Mouse (Mus musculus): ENCODE data around the gene Card11.
A peak's percentile ranks its signal among the peaks of the same experiment; 100 is the strongest.

Gene Card11

DNA sequence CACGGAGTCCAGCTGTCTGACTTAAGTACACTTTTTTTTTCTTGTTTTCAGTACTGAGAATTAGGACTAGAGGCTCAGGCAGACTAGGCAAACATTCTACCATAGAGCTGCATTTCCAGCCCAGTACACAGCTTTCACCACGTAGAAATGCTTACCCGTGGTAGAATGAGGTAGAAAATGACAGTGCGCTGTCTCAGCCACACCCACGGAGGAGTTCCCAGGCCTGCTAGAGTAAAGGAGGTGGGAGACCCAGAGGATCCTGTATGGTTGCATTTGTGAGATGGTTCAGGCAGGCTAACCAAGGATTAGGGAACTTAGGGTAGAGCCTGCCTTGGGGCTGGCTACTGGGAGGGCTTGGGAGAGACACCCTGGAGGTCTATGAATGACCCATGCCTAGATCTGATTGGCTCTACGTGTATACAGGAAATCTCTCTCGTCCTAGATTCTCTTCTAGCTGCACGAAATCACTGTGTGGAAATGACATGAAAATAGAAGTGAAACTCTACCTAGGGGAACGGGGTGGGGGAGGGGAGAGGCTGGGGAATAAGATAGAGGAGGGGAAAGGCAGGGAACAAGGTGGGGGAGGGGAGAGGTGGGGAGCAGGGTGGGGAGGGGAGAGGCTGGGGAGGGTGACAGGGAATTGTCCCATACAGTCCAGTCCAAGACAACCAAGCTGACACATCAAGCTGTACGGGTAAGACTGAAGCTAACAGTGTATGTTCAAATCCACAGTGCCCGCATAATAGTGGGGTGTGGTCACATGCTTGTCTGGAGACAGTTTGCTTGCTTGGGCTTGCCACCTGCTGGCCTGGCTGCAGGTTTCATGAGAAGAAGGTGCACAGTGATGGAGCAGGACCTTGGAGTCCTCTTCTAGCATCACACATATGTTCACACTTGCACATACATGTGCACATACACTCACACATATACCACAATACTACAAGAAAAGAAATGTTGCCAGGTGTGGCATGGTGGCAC lies 8.0 kb downstream of the Card11 start:
- DNase-seq (ENCODE audit: low spot score): no peak

DNA sequence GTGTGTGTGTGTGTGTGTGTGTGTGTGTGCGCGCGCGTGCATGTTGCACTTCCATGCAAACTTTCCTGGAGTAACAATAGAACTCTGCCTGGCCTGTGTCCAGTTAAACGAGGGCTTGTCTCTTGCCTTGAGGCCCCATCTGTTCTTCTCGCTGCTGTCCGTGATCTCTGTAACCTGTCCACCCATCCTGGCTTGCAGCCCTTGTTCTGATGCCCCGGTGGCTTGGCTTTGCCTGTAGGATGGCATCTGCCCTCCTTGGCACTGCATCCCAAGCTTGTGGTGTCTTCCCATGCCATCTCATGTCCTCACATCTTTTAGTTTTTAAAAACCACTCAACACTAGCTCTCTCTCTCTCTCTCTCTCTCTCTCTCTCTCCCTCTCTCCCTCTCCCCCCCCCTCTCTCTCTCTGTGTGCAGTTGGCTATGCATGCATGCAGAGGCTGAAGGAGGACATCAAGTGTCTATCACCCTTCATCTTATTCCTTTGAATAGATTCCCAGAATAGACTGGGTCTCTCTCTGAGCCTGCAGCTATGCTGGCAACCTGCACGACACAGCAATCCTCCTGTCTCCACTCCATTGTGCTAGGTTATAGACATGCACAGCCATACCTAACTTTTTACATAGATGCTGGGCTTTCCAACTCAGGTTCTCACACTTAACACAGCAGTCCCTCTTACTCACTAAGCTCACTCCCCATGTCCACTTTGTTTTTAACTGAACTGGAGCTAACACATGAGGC lies 14.9 kb downstream of the Card11 start:
- no peak for DNase-seq (ENCODE audit: low spot score)

DNA sequence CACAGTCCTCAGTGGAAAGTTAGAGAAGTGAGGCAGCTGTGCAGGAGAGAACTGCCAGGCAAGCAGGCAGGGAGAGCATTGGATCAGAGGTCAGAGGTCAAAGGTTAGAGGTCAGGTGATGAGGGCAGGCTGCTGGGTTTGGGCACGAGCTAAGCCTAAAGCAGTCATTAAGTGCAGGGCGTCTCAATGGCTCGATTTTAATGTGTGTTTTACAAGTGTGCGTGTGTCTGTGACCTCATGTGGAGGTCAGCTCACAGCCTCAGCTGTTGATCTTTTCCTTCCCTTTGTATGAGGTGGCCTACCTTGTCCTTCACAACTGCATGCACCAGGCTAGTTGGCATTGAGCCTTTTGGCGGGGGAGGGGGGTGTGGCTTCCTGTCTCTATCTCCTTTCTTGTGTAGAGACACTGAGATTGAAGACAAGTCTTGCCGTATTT lies 19.0 kb downstream of the Card11 start:
- DNase-seq (ENCODE audit: low spot score): no peak

DNA sequence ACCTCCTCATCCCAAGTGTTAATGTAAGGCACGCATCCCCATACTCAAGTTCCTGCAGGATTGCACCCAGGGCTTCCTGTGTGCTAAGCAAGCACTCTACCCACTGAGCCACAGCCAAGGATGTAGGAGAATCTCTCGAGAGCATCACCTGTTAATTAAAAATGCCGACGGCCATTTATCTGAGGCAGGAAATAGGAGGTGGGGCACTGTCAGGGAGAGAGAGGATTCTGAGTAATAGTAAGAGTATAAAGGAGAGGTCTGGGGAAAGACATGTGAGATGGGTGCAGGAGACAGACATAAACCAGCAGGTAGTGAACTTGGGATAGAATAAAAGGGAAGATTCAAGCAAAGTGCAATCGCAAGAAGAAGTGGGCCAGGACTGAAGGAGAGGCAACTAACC lies 19.6 kb downstream of the Card11 start:
- DNase-seq (ENCODE audit: low spot score): no peak

DNA sequence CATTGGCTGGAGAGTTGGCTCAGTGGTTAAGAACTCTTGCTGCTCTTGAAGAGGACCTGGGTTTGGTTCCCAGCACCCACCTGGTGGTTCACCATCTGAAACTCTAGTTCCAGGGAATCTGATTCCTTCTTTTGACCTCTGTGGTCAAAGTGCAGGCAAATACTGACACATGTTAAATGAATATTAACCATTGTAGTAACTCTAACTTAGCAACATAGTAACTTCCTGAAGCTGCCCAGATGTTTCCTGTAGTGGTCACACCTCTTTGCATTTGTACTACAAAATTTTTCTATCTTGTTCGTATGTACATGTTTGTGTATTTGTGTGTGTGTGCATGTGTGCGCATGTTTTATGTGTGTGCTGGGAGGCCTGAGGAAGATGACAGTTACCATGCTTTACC lies 20.3 kb downstream of the Card11 start:
- DNase-seq (ENCODE audit: low spot score): no peak

DNA sequence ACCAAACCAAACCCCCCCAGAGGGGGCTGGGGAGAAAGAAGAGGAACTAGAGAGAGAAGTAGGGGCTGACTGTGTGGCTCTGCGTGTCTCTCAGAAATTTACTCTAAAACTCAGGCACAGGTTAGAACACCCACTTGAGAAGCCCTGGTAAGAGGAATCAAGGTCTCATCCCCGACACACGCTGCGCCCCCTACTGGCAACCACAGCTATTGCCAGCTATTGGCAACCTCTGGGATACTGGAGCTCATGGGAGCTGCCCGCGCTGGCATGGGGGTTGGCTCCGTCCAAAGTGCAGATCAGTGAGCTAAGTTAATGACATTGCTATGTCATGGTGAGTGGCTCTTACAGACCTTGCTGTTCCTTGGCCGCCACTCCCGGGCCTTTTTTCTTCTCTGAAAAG lies 37.4 kb downstream of the Card11 start:
- no peak for DNase-seq (ENCODE audit: low spot score)

DNA sequence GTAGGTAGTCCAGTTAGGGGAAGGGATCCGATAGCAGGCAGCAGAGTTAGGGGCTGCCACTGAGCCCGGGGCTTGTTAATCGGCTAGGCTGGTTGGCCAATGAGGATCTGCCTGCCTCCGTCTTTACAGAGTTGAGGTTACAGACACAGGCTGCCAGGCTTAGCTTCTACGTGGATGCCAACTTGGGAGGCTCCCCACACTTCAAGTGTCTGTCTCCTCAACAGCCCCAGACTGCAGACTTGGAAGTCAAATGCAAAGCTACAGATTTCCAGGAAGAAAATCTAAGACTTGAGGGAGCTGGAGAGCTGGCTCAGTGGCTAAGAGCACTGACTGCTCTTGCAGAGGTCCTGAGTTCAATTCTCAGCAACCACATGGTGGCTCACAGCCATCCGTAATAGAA lies 39.6 kb downstream of the Card11 start:
- DNase-seq (ENCODE audit: low spot score): no peak

DNA sequence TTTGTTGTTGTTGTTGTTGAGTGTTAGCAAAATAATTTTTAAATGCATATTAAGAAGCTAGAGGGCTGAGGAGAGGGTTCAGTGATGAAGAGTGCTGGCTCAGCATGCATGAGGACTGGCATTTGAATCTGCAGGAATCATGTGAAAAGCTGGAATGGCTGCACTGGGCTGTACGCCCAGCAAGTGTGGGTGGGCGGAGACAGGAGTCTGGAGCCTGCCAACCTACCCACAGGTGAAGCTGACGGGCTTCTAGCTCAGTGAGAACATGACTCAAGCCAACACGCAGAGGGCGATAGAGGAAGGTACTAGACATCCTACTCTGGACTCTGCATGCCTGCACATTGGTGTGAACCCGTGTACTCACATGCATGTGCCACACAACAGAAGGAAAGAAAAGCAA lies 41.2 kb downstream of the Card11 start:
- no peak for DNase-seq (ENCODE audit: low spot score)

DNA sequence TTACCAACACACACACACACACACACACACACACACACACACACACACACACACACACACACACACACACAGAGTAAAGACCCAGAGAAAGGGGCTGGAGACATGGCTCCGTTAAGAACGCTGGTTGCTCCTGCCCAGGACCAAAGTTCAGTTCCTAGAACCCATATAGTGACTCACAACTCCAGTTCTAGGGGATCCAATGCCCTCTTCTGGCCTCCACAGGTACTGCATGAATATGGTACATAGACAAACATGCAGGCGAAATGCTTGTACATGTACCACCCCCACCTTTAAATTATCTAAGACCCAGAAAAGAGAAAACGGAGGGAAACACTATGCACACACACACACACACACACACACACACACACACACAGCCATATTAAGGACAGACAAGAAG lies 43.3 kb downstream of the Card11 start:
- DNase-seq (ENCODE audit: low spot score): no peak

DNA sequence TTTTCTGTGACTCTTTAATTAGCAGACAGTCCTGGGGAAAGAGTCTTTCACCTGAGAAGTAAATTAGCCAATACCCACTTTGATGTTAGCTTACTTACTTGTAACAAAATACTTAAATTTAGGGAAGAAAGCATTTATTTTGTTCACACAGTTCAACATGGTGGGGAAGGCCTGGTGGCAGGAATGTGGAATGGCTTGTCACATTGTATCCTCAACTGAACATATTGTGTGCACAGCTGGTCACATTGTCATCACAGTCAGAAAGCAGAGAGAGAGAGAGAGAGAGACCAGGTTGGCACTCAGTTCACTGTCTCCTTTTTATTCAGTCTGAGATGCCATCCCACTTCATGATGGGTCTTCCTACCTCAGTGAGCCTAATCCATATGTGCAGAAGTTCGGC lies 44.7 kb downstream of the Card11 start:
- peak; percentile 35 for DNase-seq (ENCODE audit: low spot score)

DNA sequence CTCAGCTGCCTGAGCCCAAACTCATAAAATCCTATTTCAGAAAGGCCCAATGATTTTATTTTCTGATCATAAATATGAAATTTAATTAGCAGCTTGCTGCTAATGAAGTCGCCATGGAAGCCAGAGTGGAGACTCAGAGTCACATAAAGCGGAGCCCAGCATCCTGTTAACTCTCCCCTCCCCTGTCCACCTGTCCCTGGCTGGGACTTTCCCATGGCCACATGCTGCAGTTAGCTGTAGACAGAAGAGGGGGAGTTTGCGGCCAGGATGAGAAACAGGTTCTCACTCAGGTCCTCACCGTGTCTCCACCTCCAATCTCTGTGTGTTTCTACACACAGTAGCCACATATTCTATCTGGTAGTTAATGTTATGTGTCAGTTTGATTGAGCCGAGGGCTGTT lies 48.6 kb downstream of the Card11 start:
- DNase-seq (ENCODE audit: low spot score): no peak

DNA sequence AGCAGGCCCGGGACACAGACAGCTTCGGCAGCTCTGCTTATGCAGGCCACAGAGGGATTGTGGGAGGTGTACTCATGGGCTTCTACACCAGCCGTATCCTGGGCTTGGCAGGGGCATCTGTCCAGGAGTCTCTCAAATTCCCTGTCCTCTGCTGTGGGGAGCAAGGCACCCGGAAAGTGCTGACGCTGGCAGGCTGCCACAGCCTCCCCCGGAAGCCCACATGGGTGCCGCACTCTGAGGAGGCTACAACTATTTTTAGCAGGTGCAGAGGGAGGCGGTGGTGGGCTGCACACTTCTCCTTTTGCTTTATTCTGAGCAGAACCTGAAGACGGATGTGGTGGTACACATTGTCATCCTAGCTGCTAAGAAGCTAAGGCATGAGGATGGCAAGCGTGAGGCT lies 52.4 kb downstream of the Card11 start:
- DNase-seq (ENCODE audit: low spot score): peak; percentile 44

DNA sequence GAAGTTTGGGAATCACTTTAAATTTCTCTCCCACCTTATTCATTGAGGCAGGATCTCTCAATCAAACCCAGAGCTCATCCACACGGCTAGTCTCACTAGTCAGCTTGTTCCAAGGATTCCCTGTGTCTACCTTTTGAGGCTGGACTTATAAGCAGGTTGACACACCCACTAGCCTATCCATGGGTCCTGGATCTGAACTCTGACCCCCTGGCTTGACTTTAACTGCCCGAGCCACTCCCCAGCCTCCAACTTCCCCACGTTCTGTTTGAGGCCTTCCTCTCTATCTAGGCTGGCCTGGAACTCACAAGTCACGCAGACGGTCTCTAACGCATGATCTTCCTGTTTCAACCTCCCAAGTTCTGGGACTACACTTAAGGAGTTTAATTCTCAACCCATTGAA lies 54.3 kb downstream of the Card11 start:
- no peak for DNase-seq (ENCODE audit: low spot score)

DNA sequence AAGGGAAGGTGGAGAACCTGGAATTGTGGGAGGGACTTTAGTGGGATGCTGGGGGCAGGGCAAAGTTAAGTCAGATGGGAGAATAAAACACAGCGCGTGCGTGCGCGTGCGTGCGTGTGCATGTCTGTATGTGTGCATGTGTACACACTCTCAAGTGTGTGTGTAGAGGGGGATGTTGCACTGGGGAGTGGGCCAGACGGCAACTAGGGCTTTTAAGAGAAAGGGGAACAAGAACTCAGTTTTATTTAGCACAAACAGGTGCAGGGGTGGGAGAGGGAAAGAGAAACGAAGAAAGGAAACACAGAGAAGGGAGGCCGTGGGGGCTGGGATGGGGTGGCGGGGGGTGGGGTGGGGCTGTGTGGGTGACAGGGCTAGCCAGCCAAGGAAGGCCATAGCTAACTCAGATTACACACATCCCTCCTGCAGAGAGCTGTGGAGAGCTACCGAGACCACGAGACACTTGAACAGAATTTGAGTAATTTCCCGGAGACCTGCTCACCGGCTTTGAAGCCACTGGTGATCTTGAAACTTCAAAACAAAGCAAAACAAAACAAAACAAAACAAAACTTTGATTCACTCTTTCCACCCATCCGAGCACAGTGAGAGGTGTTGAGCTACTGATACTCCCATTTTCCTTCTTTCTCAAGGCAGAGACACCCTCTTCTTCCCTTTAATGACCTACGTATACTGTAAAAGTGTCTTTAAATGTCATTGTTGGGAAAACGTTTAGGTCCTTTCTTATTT lies 55.8 kb downstream of the Card11 start:
- no peak for DNase-seq (ENCODE audit: low spot score)

DNA sequence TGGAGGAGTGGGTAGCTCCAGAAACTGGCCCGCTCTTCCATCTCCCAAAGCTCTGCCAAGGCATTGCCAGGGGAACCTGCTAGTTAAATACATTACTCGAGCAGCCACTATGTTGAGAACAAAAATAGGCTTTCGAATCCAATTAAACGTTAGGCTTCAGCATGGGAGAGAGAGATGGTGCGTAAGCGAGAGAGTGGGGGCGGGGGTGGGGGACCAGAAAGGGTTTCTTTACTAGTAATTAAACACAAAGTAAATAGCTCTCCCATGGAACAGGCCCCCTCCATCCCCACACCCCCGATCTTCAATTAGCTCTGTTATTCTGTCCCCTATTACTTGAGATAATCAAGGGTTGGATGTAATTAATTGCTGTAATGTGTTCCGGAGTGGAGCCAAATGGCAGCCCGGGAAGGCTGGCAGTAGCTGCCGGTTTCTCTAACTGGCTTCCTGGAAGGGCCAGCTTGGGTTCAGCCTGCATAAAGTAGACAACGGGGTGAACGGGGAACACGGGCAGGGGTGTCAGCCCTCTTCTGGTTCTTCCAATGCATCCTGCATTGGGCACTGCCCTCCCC lies 59.4 kb downstream of the Card11 start:
- peak; percentile 33 for DNase-seq (ENCODE audit: low spot score)

DNA sequence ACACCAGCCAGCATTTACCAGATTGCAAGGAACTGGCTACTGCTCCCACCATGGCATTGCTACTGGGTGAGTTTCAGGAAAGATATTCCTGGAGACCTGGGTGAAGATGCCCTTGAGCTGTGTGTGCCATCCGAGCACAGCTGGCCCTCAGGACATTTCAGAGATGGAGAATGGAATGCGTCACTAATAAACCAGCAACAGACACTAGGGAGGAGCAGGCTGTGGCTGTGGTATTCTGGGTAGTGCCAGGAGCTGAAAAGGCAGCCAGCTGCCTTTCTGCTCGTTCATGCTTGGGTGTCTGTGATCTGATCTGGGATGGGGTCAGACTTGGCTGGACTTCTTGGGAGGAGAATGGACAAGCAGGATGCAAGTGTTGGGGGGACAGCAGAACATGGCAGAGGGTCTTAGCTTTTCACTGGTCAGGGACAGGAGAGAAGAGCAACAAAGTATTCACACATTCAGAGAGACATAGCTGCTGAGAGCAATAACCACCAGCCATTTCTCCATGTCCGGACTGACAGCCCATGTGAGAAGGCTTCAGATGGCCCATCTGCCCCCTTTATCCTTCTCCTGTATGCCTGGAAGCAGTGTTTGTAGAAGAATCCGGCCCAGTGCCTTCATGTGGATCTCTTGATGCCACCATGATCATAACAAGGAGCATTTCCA lies 60.0 kb downstream of the Card11 start:
- no peak for DNase-seq (ENCODE audit: low spot score)

DNA sequence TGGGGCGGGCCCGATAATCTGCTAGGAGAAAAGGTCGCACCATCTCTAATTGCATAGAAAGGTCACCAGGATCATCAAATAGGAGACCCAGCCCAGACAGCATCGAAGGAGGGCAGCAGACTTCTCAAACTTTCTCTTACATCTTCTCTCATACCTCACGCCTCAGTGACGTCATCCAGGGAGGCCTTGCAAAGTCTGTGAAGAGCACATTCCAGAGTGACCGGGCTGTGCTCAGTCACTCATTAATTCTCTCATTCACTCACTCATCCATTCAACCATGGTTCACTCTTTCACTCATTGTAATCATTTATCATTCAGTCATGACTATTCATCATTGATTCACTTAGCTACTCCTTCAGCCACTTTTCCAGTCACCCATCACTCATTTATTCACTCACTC lies 63.6 kb downstream of the Card11 start:
- no peak for DNase-seq (ENCODE audit: low spot score)

DNA sequence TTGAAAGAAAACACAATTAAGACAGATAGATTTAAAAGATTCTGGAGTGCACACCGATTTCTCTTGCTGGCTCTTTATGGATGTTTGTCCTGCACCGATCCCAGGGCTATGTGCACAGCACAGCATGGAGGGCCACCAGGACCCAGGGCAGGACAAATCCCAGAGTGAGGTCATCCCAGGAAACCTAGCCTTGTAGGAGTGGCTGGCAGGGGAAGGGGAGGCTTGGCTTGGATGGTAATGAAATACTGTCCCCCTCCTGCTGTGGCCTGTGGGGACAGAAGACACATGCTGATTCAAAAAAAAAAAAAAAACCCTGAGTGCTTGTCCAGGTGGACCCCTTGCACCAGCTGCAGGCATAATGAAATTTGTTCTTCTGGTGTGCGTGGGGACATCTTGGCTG lies 64.5 kb downstream of the Card11 start:
- DNase-seq (ENCODE audit: low spot score): no peak

DNA sequence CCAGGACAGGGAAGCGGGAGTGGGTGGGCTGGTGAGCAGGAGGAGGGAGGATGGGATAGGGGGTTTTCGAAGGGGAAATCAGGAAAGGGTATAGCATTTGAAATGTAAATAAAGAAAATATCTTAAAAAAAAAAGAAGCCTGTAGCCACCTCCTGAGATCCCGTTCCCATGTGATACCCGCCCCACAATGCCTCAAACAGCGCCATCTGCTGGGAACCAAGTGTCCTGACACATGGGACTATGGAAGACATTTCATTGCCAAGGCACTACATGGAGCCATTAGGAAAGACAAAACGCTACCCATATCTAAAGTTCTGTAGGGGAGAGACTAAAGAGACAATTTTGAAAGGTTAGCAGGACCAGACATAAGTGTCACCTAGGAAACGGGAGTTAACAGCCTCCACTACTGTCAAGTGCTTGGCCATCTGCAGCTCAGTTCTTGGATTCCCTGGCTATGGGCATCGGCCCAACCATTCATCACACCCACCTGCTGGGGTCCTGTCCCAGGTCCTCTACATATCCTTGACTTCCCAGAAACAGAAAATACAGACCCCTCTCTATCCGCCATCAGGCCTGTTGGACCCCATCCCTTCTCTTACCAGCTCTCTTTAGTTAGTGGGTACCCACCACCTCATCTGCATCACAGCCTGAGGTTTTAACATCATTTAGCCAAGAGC lies 65.6 kb downstream of the Card11 start:
- DNase-seq (ENCODE audit: low spot score): no peak

DNA sequence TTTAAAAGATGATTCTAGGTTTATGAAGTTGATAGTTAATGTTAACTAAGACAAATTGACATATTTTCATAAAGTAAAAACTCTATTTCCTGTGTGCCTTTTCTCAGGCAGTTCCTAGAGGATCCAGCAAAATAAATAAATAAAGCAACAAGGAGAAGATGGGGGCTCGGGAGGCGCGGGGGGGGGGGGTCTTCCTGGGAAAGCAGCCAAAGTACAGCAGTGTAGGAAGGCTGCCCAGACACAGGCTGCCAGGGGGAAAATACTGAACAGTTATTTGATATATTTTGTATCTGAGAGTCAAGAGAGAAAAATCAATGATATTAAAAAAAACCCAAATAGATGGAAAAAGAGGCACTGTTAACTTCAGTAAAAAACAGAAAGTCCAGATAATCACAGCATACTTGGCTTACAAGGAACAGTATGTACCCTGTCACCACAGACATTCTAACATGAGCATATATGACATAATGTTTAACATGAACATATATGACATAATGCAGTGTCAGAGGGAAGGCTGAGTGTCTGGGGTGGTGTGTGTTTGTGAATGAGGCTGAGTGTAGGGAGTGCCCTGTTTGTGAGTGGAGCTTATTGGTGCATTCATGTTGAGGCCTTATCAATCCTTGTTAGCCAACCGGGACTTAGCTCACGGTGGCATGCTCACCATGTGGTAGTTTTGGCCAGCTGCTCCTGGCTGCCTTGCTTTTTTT lies 68.7 kb downstream of the Card11 start:
- DNase-seq (ENCODE audit: low spot score): no peak
